Mouse (Mus musculus) forebrain, embryonic 13.5 days (tissue): ENCODE measurements at regions not wholly inside any gene's neighbourhood (a gene's known extent, or its start where the extent isn't known, plus 50 kb on each side); places are given as distances from the start of the nearest gene placed in this dataset.

Experiments used
- ATAC-seq: fragments of 200-750 bp; cut with Nextera tagmentation; 2 replicates; pipeline ENCODE4 v1.8.0; 2017
- H3K27ac ChIP-seq: fragments of 300-500 bp; sonication (generic); 2 replicates; pipeline ENCODE4 v1.5.1; 2015; ENCODE audit warnings: inconsistent platforms, mild to moderate bottlenecking, moderate library complexity
- H3K27me3 ChIP-seq: fragments of 300-500 bp; sonication (generic); 2 replicates; pipeline ENCODE4 v1.6.1; 2015; ENCODE audit warnings: mild to moderate bottlenecking, inconsistent platforms
- H3K36me3 ChIP-seq: fragments of 300-500 bp; sonication (generic); 2 replicates; pipeline ENCODE4 v1.6.1; 2015; ENCODE audit warnings: mild to moderate bottlenecking, inconsistent platforms; ENCODE audit not compliant: poor library complexity, severe bottlenecking
- H3K4me1 ChIP-seq: fragments of 300-500 bp; sonication (generic); 2 replicates; pipeline ENCODE4 v1.6.1; 2015; ENCODE audit warnings: inconsistent platforms
- H3K4me2 ChIP-seq: fragments of 300-500 bp; sonication (generic); 2 replicates; pipeline ENCODE4 v1.6.1; 2015; ENCODE audit warnings: inconsistent platforms, mild to moderate bottlenecking, moderate library complexity
- H3K4me3 ChIP-seq: fragments of 300-500 bp; sonication (generic); 2 replicates; pipeline ENCODE4 v1.5.1; 2015; ENCODE audit warnings: mild to moderate bottlenecking, inconsistent platforms
- H3K9ac ChIP-seq: fragments of 300-500 bp; sonication (generic); 2 replicates; pipeline ENCODE4 v1.6.1; 2015; ENCODE audit warnings: mild to moderate bottlenecking, inconsistent platforms
- H3K9me3 ChIP-seq: fragments of 300-500 bp; sonication (generic); replicated peaks from 2 replicates; pipeline ENCODE4 v1.6.1; 2016; ENCODE audit warnings: inconsistent platforms
- WGBS: fragments of 180-500 bp; shearing (Covaris S2); methylation state at CpG from one replicate; pipeline ENCODE4 v1.1.7; 2015; 5-methylcytosine and 5-hydroxymethylcytosine counted together

GRCm38 (mm10) chr16:8246445-8246844 is 178.5 kb downstream of the Tmem114 start:
- H3K4me2 ChIP-seq: no peak overlapping the region
- H3K36me3 ChIP-seq: no peaks in the 10 kb centered on the region
- H3K9me3 ChIP-seq: no peaks in the 10 kb centered on the region
- H3K4me1 ChIP-seq: no peaks in the 10 kb centered on the region
- WGBS: 98% methylated on average over 3 of the region's 3 CpGs
- no peak for ATAC-seq
- no peak overlapping the region for H3K4me3 ChIP-seq
- H3K27ac ChIP-seq: no peak overlapping the region
- H3K9ac ChIP-seq: no peak overlapping the region
- H3K27me3 ChIP-seq: no peaks in the 10 kb centered on the region

GRCm38 (mm10) chr16:8245612-8246011 is 179.3 kb downstream of the Tmem114 start:
- ATAC-seq: no peak
- WGBS: 88% methylated on average over 3 of the region's 3 CpGs
- H3K27me3 ChIP-seq: no peaks in the 10 kb centered on the region
- H3K4me2 ChIP-seq: no peak overlapping the region
- H3K9me3 ChIP-seq: no peaks in the 10 kb centered on the region
- H3K27ac ChIP-seq: no peak overlapping the region
- no peak overlapping the region for H3K4me3 ChIP-seq
- H3K36me3 ChIP-seq: no peaks in the 10 kb centered on the region
- no peak overlapping the region for H3K9ac ChIP-seq
- no peaks in the 10 kb centered on the region for H3K4me1 ChIP-seq

- Histone ChIP-seq H3K9me3 (no peaks in the 10 kb centered on the region), H3K9ac (no peak overlapping the region), H3K4me1 (no peaks in the 10 kb centered on the region), H3K36me3 (no peaks in the 10 kb centered on the region), H3K27ac (no peak overlapping the region), H3K4me3 (no peak overlapping the region), H3K27me3 (no peaks in the 10 kb centered on the region), H3K4me2 (no peak overlapping the region)
- 53% methylated on average over 1 of the region's 1 CpGs for WGBS
- no peak for ATAC-seq
Measured at GRCm38 (mm10) chr16:8234351-8234750, 190.6 kb downstream of the Tmem114 start.

- no peaks in the 10 kb centered on the region for H3K9me3 ChIP-seq
- ATAC-seq: no peak
Measured at GRCm38 (mm10) chr16:8232079-8232478, 192.9 kb downstream of the Tmem114 start.

GRCm38 (mm10) chr16:8223625-8224300 is 201.2 kb downstream of the Tmem114 start:
- 86% methylated on average over 10 of the region's 10 CpGs for WGBS

More at GRCm38 (mm10) chr16:8232079-8232478, 192.9 kb downstream of the Tmem114 start:
- WGBS: 88% methylated on average over 4 of the region's 4 CpGs
- H3K36me3 ChIP-seq: no peaks in the 10 kb centered on the region
- H3K27me3 ChIP-seq: no peaks in the 10 kb centered on the region
- H3K27ac ChIP-seq: no peak overlapping the region
- no peak overlapping the region for H3K9ac ChIP-seq
- H3K4me3 ChIP-seq: no peak overlapping the region
- H3K4me1 ChIP-seq: no peaks in the 10 kb centered on the region
- H3K4me2 ChIP-seq: no peak overlapping the region

GRCm38 (mm10) chr16:8208251-8209181 is 216.4 kb downstream of the Tmem114 start:
- Histone ChIP-seq H3K36me3 (no peaks in the 10 kb centered on the region), H3K4me1 (no peaks in the 10 kb centered on the region), H3K4me3 (no peak overlapping the region), H3K27ac (no peak overlapping the region), H3K9me3 (no peaks in the 10 kb centered on the region), H3K4me2 (no peak overlapping the region), H3K9ac (no peak overlapping the region), H3K27me3 (no peaks in the 10 kb centered on the region)
- 87% methylated on average over 8 of the region's 8 CpGs for WGBS
- no peak for ATAC-seq

More at GRCm38 (mm10) chr16:8223625-8224300, 201.2 kb downstream of the Tmem114 start:
- Histone ChIP-seq H3K9ac (no peak overlapping the region), H3K27ac (no peak overlapping the region), H3K27me3 (no peaks in the 10 kb centered on the region), H3K36me3 (no peaks in the 10 kb centered on the region), H3K4me1 (no peaks in the 10 kb centered on the region), H3K4me2 (no peak overlapping the region), H3K4me3 (no peak overlapping the region), H3K9me3 (no peaks in the 10 kb centered on the region)
- no peak for ATAC-seq

GRCm38 (mm10) chr16:8205014-8205413 is 219.9 kb downstream of the Tmem114 start:
- WGBS: 88% methylated on average over 5 of the region's 5 CpGs
- ATAC-seq: no peak
- Histone ChIP-seq H3K4me3 (no peak overlapping the region), H3K9ac (no peak overlapping the region), H3K27ac (no peak overlapping the region), H3K9me3 (no peaks in the 10 kb centered on the region), H3K4me2 (no peak overlapping the region), H3K27me3 (no peaks in the 10 kb centered on the region), H3K4me1 (0 out of 2 replicates have a peak, but pooled peaks cover 2% of the 10 kb centered on the region), H3K36me3 (no peaks in the 10 kb centered on the region)

- Histone ChIP-seq H3K36me3 (no peaks in the 10 kb centered on the region), H3K27me3 (no peaks in the 10 kb centered on the region), H3K27ac (no peak overlapping the region), H3K4me2 (no peak overlapping the region), H3K9me3 (no peaks in the 10 kb centered on the region), H3K9ac (no peak overlapping the region), H3K4me3 (no peak overlapping the region), H3K4me1 (0 out of 2 replicates have a peak, but pooled peaks cover 2% of the 10 kb centered on the region)
- ATAC-seq: no peak
- WGBS: 94% methylated on average over 3 of the region's 3 CpGs
Measured at GRCm38 (mm10) chr16:8201306-8201705, 223.6 kb downstream of the Tmem114 start.

- Histone ChIP-seq H3K27me3 (no peaks in the 10 kb centered on the region), H3K36me3 (no peaks in the 10 kb centered on the region), H3K9ac (no peak overlapping the region), H3K4me3 (no peak overlapping the region), H3K27ac (no peak overlapping the region), H3K4me2 (no peak overlapping the region), H3K4me1 (0 out of 2 replicates have a peak, but pooled peaks cover 2% of the 10 kb centered on the region), H3K9me3 (no peaks in the 10 kb centered on the region)
- ATAC-seq: no peak
- WGBS: 82% methylated on average over 12 of the region's 12 CpGs
Measured at GRCm38 (mm10) chr16:8198771-8199562, 226.0 kb downstream of the Tmem114 start.

- Histone ChIP-seq H3K9ac (no peak overlapping the region), H3K36me3 (no peaks in the 10 kb centered on the region), H3K4me3 (no peak overlapping the region), H3K9me3 (no peaks in the 10 kb centered on the region), H3K4me1 (no peaks in the 10 kb centered on the region), H3K27me3 (no peaks in the 10 kb centered on the region), H3K27ac (no peak overlapping the region), H3K4me2 (no peak overlapping the region)
- WGBS: 84% methylated on average over 6 of the region's 6 CpGs
- ATAC-seq: no peak
Measured at GRCm38 (mm10) chr16:8189472-8190240, 235.3 kb downstream of the Tmem114 start.

- Histone ChIP-seq H3K9ac (no peak overlapping the region), H3K4me1 (no peaks in the 10 kb centered on the region), H3K4me2 (no peak overlapping the region), H3K36me3 (no peaks in the 10 kb centered on the region), H3K27ac (no peak overlapping the region), H3K9me3 (no peaks in the 10 kb centered on the region), H3K27me3 (no peaks in the 10 kb centered on the region), H3K4me3 (no peak overlapping the region)
- 55% methylated on average over 1 of the region's 1 CpGs for WGBS
- no peak for ATAC-seq
Measured at GRCm38 (mm10) chr16:8189071-8189470, 235.9 kb downstream of the Tmem114 start.
